Comparison of ENCODE assay signal across 8 mouse cellular contexts in genomic region chr14:57571155-57572133, GRCm38 (mm10). TPM values are rescaled to one million over a fixed set of nuclear protein-coding genes. Genes with fewer than 3 reads are reported as not detected.
DNase-seq lines count a peak whose midpoint lies in the region; ATAC-seq and TF ChIP-seq lines count a peak whose summit lies in the region.

TSS of gene Eef1akmt1 (minus strand) at chr14:57571612.

- H3K36me3 ChIP-seq in forebrain, embryonic 10.5 days (replicated peaks), result peaks cover 10% of the 10 kb centered on the region
- H3K36me3 ChIP-seq in heart, embryonic 15.5 days, result peaks cover 8% of the 10 kb centered on the region
- H3K36me3 ChIP-seq in liver, embryonic 14.5 days (replicated peaks; ENCODE audit: control insufficient read depth, insufficient read depth, low read depth), result no peaks in the 10 kb centered on the region; the same call in 1 of the 2 replicates
- no peaks in the 10 kb centered on the region for H3K36me3 ChIP-seq in neural tube, embryonic 11.5 days (ENCODE audit: control insufficient read depth, insufficient read depth, low read length)
- no peaks in the 10 kb centered on the region for H3K36me3 ChIP-seq in stomach, postnatal 0 days (ENCODE audit: control insufficient read depth, insufficient read depth, low read length)

- peak within 1 kb of the TSS; percentile 79 for H3K9ac ChIP-seq in heart, embryonic 15.5 days
- H3K9ac ChIP-seq in liver, embryonic 14.5 days (replicated peaks), result peak within 1 kb of the TSS; percentile 75
- peak within 1 kb of the TSS; percentile 53 for H3K9ac ChIP-seq in neural tube, embryonic 11.5 days (ENCODE audit: low read length)
- peak within 1 kb of the TSS; percentile 81 for H3K9ac ChIP-seq in stomach, postnatal 0 days (ENCODE audit: low read length)

- ATAC-seq in heart, embryonic 15.5 days (replicated peaks; ENCODE audit: insufficient number of reproducible peaks, insufficient read depth, low FRiP score, low read depth), result peak; percentile 99
- ATAC-seq in liver, embryonic 14.5 days (ENCODE audit: insufficient read depth), result peak; percentile 99
- ATAC-seq in neural tube, embryonic 11.5 days (ENCODE audit: insufficient read depth, low FRiP score, low TSS enrichment), result peak; percentile 98
- peak; percentile 99 for ATAC-seq in stomach, postnatal 0 days (ENCODE audit: low FRiP score, low TSS enrichment)

- no peak for TF ChIP-seq CTCF in liver, embryonic 14.5 days (IDR thresholded peaks at IDR 0.05; ENCODE audit: low read depth)
- no peak for TF ChIP-seq CTCF in stomach, postnatal 0 days (IDR thresholded peaks at IDR 0.05; ENCODE audit: low read depth)

- DNase-seq in CD8-positive naive resting alpha-beta T cell, adult 2 months (ENCODE audit: low read depth in 2 of 2, low spot score in 2 of 2), result peak; percentile 85 to 88
- peak; percentile 94 for DNase-seq in c-Kit-positive CD71-negative TER-119-negative erythroid progenitor cells, embryonic 14.5 days (ENCODE audit: low read depth)
- DNase-seq in forebrain, embryonic 10.5 days (ENCODE audit: extremely low spot score, low spot score), result peak; percentile 96
- DNase-seq in kidney, postnatal 25 days, result peak; percentile 96 to 98
- DNase-seq in liver, embryonic 14.5 days (ENCODE audit: low read depth in 3 of 3, low spot score in 3 of 3), result peak; percentile 84 to 88 (median 87)
- DNase-seq in neural tube, embryonic 11.5 days (ENCODE audit: low spot score), result peak; percentile 95
- DNase-seq in stomach, postnatal 0 days (ENCODE audit: low spot score), result peak; percentile 96

- H3K9me3 ChIP-seq in forebrain, embryonic 10.5 days, result no peaks in the 10 kb centered on the region
- no peaks in the 10 kb centered on the region for H3K9me3 ChIP-seq in heart, embryonic 15.5 days (replicated peaks)
- no peaks in the 10 kb centered on the region for H3K9me3 ChIP-seq in liver, embryonic 14.5 days (ENCODE audit: control insufficient read depth, low read length)
- no peaks in the 10 kb centered on the region for H3K9me3 ChIP-seq in neural tube, embryonic 11.5 days (ENCODE audit: control insufficient read depth, low read length)
- H3K9me3 ChIP-seq in stomach, postnatal 0 days (ENCODE audit: control insufficient read depth, low read length), result no peaks in the 10 kb centered on the region

- no peaks in the 10 kb centered on the region for H3K27me3 ChIP-seq in forebrain, embryonic 10.5 days (ENCODE audit: poor library complexity, severe bottlenecking)
- H3K27me3 ChIP-seq in heart, embryonic 15.5 days, result no peaks in the 10 kb centered on the region
- no peaks in the 10 kb centered on the region for H3K27me3 ChIP-seq in liver, embryonic 14.5 days (ENCODE audit: control insufficient read depth, insufficient read depth, low read length)
- no peaks in the 10 kb centered on the region for H3K27me3 ChIP-seq in neural tube, embryonic 11.5 days (ENCODE audit: control insufficient read depth, insufficient read depth, low read length)
- no peaks in the 10 kb centered on the region for H3K27me3 ChIP-seq in stomach, postnatal 0 days (ENCODE audit: control insufficient read depth, insufficient read depth, low read length)

- peak within 1 kb of the TSS; percentile 91 for H3K27ac ChIP-seq in forebrain, embryonic 10.5 days
- peak within 1 kb of the TSS; percentile 74 for H3K27ac ChIP-seq in heart, embryonic 15.5 days
- peak within 1 kb of the TSS; percentile 56 for H3K27ac ChIP-seq in liver, embryonic 14.5 days
- no peak within 1 kb of the TSS for H3K27ac ChIP-seq in neural tube, embryonic 11.5 days (ENCODE audit: low read depth, low read length)
- peak within 1 kb of the TSS; percentile 81 for H3K27ac ChIP-seq in stomach, postnatal 0 days (replicated peaks)

- 12% methylated on average over 35 of the region's 35 CpGs for WGBS in forebrain, embryonic 10.5 days
- 7% methylated on average over 35 of the region's 35 CpGs for WGBS in heart, embryonic 15.5 days
- 5% methylated on average over 35 of the region's 35 CpGs for WGBS in liver, embryonic 14.5 days (ENCODE audit: insufficient replicate concordance)
- 12% methylated on average over 35 of the region's 35 CpGs for WGBS in neural tube, embryonic 11.5 days
- 7% methylated on average over 35 of the region's 35 CpGs for WGBS in stomach, postnatal 0 days

- H3K4me3 ChIP-seq in forebrain, embryonic 10.5 days, result peak within 1 kb of the TSS; percentile 73
- H3K4me3 ChIP-seq in heart, embryonic 15.5 days, result peak within 1 kb of the TSS; percentile 78
- peak within 1 kb of the TSS; percentile 83 to 84 for H3K4me3 ChIP-seq in liver, embryonic 14.5 days (ENCODE audit: insufficient read depth in 1 of 2, low read depth in 2 of 2, low read length in 2 of 2)
- peak within 1 kb of the TSS; percentile 53 for H3K4me3 ChIP-seq in neural tube, embryonic 11.5 days (ENCODE audit: low read depth, low read length)
- peak within 1 kb of the TSS; percentile 62 for H3K4me3 ChIP-seq in stomach, postnatal 0 days (ENCODE audit: low read depth, low read length)

- no peak for TF ChIP-seq EP300 in liver, embryonic 14.5 days (IDR thresholded peaks at IDR 0.05; ENCODE audit: low read depth)
- TF ChIP-seq EP300 in stomach, postnatal 0 days (optimal IDR thresholded peaks at IDR 0.05), result no peak

- H3K4me1 ChIP-seq in forebrain, embryonic 10.5 days, result peaks cover 8% of the 10 kb centered on the region
- H3K4me1 ChIP-seq in heart, embryonic 15.5 days (replicated peaks), result peaks cover 5% of the 10 kb centered on the region; the same call in 1 of the 2 replicates
- H3K4me1 ChIP-seq in liver, embryonic 14.5 days (replicated peaks; ENCODE audit: control insufficient read depth in 2 of 2, insufficient read depth in 2 of 2, low read length in 1 of 2), result peaks cover 0 to 5% of the 10 kb centered on the region in 2 experiments; a peak in 3 of 4 replicates
- H3K4me1 ChIP-seq in neural tube, embryonic 11.5 days (ENCODE audit: control insufficient read depth, insufficient read depth, low read length), result no peaks in the 10 kb centered on the region
- no peaks in the 10 kb centered on the region for H3K4me1 ChIP-seq in stomach, postnatal 0 days (replicated peaks; ENCODE audit: control insufficient read depth, insufficient read depth)

- peak within 1 kb of the TSS; percentile 71 for H3K4me2 ChIP-seq in heart, embryonic 15.5 days
- peak within 1 kb of the TSS; percentile 90 for H3K4me2 ChIP-seq in liver, embryonic 14.5 days (ENCODE audit: low read depth)
- H3K4me2 ChIP-seq in neural tube, embryonic 11.5 days (ENCODE audit: low read depth), result peak within 1 kb of the TSS; percentile 44
- H3K4me2 ChIP-seq in stomach, postnatal 0 days (replicated peaks; ENCODE audit: low read depth), result peak within 1 kb of the TSS; percentile 60

RNA-seq across cellular contexts. Expression of gene Eef1akmt1, which starts in this region (rescaled TPM):
- 95.9 and 99.0 TPM in 2 replicates for polyA plus RNA-seq in forebrain, embryonic 10.5 days (2016; fragmentation: Nextera tagmentation; extraction: Ambion mirVana)
- 63.3 and 69.0 TPM in 2 replicates for polyA plus RNA-seq in heart, embryonic 15.5 days (2015; fragmentation: Nextera tagmentation; extraction: Ambion mirVana)
- polyA plus RNA-seq in liver, embryonic 14.5 days (2012; rRNA removed), result 11.4 and 14.0 TPM in 2 replicates
- polyA plus RNA-seq in liver, embryonic 14.5 days (2014; fragmentation: Nextera tagmentation; extraction: Ambion mirVana), result 41.8 and 43.5 TPM in 2 replicates
- 87.5 and 90.4 TPM in 2 replicates for polyA plus RNA-seq in neural tube, embryonic 11.5 days (2014; fragmentation: Nextera tagmentation; extraction: Ambion mirVana)
- 59.5 and 60.9 TPM in 2 replicates for polyA plus RNA-seq in stomach, postnatal 0 days (2015; fragmentation: Nextera tagmentation; extraction: Ambion mirVana)
